Mouse (Mus musculus) thymus, postnatal 0 days (tissue): ENCODE results near the gene Camta1. TPM values are rescaled to one million over a fixed set of nuclear protein-coding genes. Genes with fewer than 3 reads are reported as not detected.

Source experiments
- DNase-seq: peaks from one replicate; pipeline ENCODE4 v3.0.0-alpha.2; 2015; ENCODE audit warnings: low spot score
- polyA plus RNA-seq: library from polyadenylated mRNA; unstranded; fragments of >200 nt; fragmentation: Nextera tagmentation; extraction: Ambion mirVana; gene quantifications from 2 replicates; pipeline ENCODE4 v1.2.1, GENCODE M21; 2015

Gene Camta1
- polyA plus RNA-seq, 1 experiment from 2014 or later, result 122 TPM

GRCm38 (mm10) chr4:150872681-150873080, 989.0 kb downstream of the Camta1 start:
- no peak for DNase-seq

GRCm38 (mm10) chr4:150872139-150872651, 989.5 kb downstream of the Camta1 start:
- DNase-seq, result no peak

- no peak for DNase-seq
These were observed 990.1 kb downstream of the Camta1 start for GRCm38 (mm10) chr4:150871392-150872138.

- DNase-seq, result no peak
These were observed 990.7 kb downstream of the Camta1 start for GRCm38 (mm10) chr4:150870963-150871391.

GRCm38 (mm10) chr4:150869276-150870197, 992.1 kb downstream of the Camta1 start:
- DNase-seq, result no peak

GRCm38 (mm10) chr4:150868859-150869258, 992.8 kb downstream of the Camta1 start:
- no peak for DNase-seq

GRCm38 (mm10) chr4:150868161-150868560, 993.5 kb downstream of the Camta1 start:
- no peak for DNase-seq

Other genes starting within 250 kb of the Camta1 start
- 47.2 and 48.3 TPM in 2 replicates for gene Dnajc11, start 71.8 kb upstream of the Camta1 start, polyA plus RNA-seq
- 30.7 and 41.4 TPM in 2 replicates for gene Thap3, start 127.1 kb upstream of the Camta1 start, polyA plus RNA-seq
- 10.0 and 11.3 TPM in 2 replicates for gene Phf13, start 134.4 kb upstream of the Camta1 start, polyA plus RNA-seq
- 8.9 and 10.2 TPM in 2 replicates for gene Klhl21, start 146.9 kb upstream of the Camta1 start, polyA plus RNA-seq
- gene Zbtb48, start 165.8 kb upstream of the Camta1 start, polyA plus RNA-seq, result 18.4 and 18.9 TPM in 2 replicates
- gene Tas1r1, start 176.7 kb upstream of the Camta1 start, polyA plus RNA-seq, result 0.32 and 0.59 TPM in 2 replicates
- 22.8 and 24.9 TPM in 2 replicates for gene Nol9, start 177.4 kb upstream of the Camta1 start, polyA plus RNA-seq
- 3.4 and 3.9 TPM in 2 replicates for gene Plekhg5, start 210.6 kb upstream of the Camta1 start, polyA plus RNA-seq